Mouse (Mus musculus): ENCODE measurements around the gene Boc. TPM values are rescaled to one million over a fixed set of nuclear protein-coding genes. Genes with fewer than 3 reads are reported as not detected.
A peak's percentile ranks its signal among the peaks of the same experiment; 100 is the strongest.

Gene Boc
- 10 to 100 TPM in 1 of 2 experiments, 1 to 10 TPM in 1; 9.9 to 10.3 TPM for total RNA-seq (2021)

DNA sequence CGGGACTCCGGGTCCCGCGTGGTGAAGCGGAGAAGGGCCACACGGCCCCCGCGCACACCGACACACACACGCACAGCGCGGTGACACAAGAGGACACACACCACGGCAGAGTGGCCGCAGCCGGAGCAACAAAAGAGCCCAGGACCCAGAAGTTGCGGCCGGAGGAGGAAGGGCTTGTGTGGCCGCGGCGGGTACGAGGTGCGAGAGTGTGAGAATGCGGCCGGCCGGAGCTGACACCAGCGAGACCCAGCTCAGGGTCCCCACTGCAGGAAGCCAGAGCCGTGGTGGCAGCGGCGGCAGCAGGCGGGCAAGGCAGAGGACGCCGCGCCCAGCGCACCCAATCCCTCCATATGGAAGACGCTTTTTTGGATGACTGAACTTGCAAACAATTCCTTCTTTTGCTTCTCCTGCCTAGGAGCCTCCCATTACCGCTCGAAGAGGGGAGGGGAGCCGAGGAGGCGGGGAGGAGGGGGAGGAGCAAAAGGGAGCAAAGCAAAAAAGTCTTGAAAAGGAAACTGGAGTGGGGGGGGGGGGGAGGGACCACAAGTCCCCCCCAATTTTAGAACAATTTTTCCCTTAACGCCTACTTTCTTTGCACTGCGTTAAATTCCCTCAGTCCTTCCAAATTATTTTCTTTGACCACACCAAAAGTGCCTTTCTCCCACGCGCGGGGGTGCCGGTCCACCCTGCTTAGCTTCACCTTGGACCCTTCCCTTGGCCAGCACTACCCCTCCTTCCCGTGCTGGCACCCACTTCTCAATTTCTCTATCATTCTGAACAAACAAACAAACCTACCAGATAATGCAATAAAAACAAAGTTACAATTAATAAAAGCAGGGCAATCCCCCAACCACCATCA lies at the start of gene Boc:
Gene Boc (minus strand): TSS at position 427 of the 859 bp plus-strand sequence.
- DNase-seq (ENCODE audit: extremely low spot score in 1 of 2, low spot score in 1 of 2) = peak in 1 of 2 experiments; percentile 35

GRCm38 (mm10) chr16:44606643-44607042 lies 47.9 kb upstream of the Boc start:
- no peak for DNase-seq (ENCODE audit: extremely low spot score in 1 of 2, low spot score in 1 of 2)

- DNase-seq (ENCODE audit: extremely low spot score in 1 of 2, low spot score in 1 of 2) = no peak
Observed at GRCm38 (mm10) chr16:44604021-44604616, 45.4 kb upstream of the Boc start.

GRCm38 (mm10) chr16:44601999-44602794 lies 43.5 kb upstream of the Boc start:
- DNase-seq (ENCODE audit: extremely low spot score in 1 of 2, low spot score in 1 of 2) = no peak

GRCm38 (mm10) chr16:44601182-44601581 lies 42.5 kb upstream of the Boc start:
- DNase-seq (ENCODE audit: extremely low spot score in 1 of 2, low spot score in 1 of 2) = no peak

GRCm38 (mm10) chr16:44597106-44597806 lies 38.6 kb upstream of the Boc start:
- no peak for DNase-seq (ENCODE audit: extremely low spot score in 1 of 2, low spot score in 1 of 2)

DNA sequence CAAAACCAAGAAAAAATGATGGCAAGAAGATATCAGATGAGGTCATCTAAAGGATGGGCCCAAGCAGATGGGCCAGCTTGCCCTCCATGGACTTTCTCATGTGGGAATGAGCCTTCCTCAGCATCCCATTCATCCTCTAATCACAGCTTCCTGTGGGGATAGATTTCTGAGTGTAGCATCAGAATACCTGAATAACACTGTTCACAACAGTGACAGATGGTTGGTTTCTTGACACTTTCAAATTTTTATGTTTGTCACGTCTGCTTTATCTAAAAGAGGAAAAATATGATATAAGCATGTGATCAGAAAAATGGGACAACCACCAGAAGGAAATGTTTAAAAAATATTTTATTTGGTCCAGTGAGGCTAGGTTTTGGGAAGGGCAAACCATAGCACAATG lies 30.8 kb upstream of the Boc start:
- no peak for DNase-seq (ENCODE audit: extremely low spot score in 1 of 2, low spot score in 1 of 2)

GRCm38 (mm10) chr16:44579421-44580024 lies 20.8 kb upstream of the Boc start:
- no peak for DNase-seq (ENCODE audit: extremely low spot score in 1 of 2, low spot score in 1 of 2)

GRCm38 (mm10) chr16:44578551-44578950 lies 19.9 kb upstream of the Boc start:
- no peak for DNase-seq (ENCODE audit: extremely low spot score in 1 of 2, low spot score in 1 of 2)

DNA sequence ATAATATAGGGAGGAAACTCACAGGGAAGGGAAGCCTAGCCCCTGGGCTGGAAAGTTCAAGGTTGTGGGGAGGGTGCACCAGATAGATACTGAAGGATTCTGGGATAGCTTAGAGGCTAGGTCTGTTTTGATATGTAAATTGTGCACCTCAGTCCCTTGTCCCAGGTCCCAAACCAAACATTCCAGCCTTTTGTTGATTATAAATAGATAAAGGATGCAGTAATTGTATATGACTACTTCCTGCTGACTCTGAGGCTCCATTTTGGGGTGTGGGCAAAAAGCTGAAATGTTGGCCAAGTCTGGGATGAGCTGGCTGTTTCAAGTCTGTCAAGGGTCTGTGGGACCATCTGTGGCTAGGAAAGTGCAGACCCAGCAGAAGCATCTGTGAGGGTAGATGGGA lies 9.4 kb upstream of the Boc start:
- no peak for DNase-seq (ENCODE audit: extremely low spot score in 1 of 2, low spot score in 1 of 2)

GRCm38 (mm10) chr16:44565328-44566210 lies 6.9 kb upstream of the Boc start:
- DNase-seq (ENCODE audit: extremely low spot score in 1 of 2, low spot score in 1 of 2) = no peak

DNA sequence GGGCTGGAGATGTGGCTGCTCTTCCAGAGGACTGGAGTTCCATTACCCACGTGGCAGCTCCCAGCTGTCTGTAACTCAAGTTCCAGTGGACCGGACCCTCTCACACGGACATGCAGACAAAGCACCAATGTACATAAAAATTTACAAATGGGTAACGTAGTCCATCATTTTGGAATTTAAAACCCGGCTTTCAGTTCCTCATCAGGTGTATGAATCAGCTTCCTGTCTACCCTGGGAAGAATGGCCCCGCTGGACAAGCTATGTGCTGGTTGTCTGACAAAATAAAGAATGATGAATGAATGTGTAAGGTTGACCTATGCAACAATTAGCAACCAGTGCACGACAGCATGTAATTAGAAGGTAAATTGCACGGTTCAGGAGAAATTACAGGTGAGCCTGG lies 5.7 kb upstream of the Boc start:
- DNase-seq (ENCODE audit: extremely low spot score in 1 of 2, low spot score in 1 of 2) = no peak

DNA sequence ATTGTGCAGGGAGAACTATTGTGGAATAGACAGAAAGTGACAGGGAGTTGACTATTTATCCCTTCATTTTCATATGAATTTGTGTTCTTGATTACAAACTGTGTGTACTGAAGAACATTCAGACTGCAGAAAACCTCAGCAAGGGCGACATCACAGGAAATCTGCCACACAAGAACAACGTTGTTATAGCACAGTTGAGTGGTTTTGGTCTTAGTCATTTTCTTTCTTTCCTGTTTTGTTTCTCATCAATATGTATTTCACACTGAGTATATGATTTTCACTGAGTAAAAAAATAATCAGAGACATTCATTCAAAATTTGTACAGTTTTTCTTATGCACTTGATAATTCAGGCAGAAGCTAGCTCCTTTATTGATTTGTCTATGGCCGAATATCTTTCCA lies 3.4 kb upstream of the Boc start:
- DNase-seq (ENCODE audit: extremely low spot score in 1 of 2, low spot score in 1 of 2) = no peak

GRCm38 (mm10) chr16:44560214-44560613 lies 1.5 kb upstream of the Boc start:
- no peak for DNase-seq (ENCODE audit: extremely low spot score in 1 of 2, low spot score in 1 of 2)

- no peak for DNase-seq (ENCODE audit: extremely low spot score in 1 of 2, low spot score in 1 of 2)
Observed at GRCm38 (mm10) chr16:44559330-44559695, 616 bp upstream of the Boc start.

DNA sequence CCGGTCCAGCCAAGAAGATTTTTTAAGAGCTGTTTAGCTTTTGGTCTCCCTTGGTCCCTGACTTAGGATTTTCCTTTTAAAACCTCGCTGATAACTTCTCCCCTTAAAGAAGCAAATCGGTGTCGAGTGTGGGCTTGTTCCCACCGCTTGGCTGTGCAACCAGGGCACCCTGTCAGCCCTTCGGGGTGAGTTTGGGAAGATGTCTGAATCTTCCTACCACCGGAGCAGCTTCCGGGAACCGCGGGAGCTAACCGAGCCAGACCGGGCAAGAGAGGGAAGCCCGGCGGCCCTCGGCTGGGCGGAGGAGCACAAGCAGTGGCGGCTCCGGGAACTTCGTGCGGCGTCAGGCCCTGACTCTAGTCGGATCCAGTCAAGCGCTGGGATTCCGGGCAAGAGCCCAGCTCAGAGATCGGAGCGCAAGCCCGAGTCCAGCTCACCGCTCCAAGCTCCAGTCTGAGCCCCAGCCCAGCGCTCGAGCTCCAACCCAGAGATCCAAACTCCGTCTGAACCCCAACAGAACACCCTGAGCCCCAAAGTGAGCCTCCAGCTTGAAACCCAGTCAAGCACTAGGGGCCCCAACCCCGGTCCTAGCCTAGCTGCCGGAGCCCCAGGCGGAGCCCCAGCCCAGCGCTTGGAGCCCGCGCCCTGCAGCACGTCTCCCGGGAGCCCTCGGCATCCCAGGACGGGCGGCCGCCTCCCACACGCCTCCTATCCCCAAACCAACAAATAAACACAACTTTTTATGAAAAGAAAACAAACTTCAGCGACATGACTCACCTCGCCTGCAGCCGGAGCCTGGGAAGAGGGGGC lies 831 bp downstream of the Boc start:
- DNase-seq (ENCODE audit: extremely low spot score in 1 of 2, low spot score in 1 of 2) = peak; percentile 56 to 60

DNA sequence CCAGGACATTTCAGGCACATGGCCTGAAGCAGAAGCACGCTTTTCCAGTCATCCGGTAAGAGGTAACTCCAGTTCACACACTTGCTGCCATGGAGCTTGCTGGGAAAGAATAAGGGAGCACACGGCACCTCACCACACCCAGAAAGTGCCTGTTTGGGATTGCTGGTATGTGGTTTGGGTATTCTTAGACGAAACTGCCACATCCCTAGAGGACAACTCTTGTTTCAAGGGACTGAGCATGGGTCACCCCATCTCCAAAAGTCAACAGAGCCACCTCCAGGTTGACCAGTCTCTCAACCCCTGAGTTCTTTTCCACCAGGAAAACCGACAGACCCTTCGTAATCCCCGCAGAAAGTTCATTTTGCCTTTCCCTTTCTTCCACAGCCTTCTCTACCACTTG lies 1.6 kb downstream of the Boc start:
- DNase-seq (ENCODE audit: extremely low spot score in 1 of 2, low spot score in 1 of 2) = no peak

Measured in layer of hippocampus, postnatal 25 days (tissue).